Mouse (Mus musculus): ENCODE results near the gene Tssc4. TPM values are rescaled to one million over a fixed set of nuclear protein-coding genes. Genes with fewer than 3 reads are reported as not detected.
A peak's percentile ranks its signal among the peaks of the same experiment; 100 is the strongest.

The Tssc4 gene
- total and polyA plus RNA-seq, 3 experiments = 13.6 to 33.2 (median 14.8) TPM

DNA sequence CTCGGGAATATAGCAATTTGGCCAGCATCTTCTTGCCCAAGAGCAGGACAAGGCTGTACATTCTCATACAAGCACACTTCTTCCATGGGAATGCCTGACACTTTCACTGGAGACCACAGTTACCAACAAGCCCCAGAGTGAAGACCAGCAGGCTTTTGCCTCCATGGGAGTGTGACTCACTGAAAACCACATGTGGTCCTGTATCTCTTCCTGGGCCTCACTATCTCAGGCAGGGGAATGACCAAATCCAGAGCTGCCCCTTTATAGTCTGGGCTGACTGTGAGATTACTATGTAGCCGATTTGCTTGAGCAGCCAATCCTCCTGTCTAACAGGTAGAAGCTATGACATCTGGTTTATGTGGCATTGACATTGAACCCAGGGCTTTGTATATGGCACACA lies 14.7 kb downstream of the Tssc4 start:
- DNase-seq = no peak
- WGBS = 84% methylated on average over 2 of the region's 2 CpGs
- no peak overlapping the region for H3K4me3 ChIP-seq
- no peaks in the 10 kb centered on the region for H3K36me3 ChIP-seq (ENCODE audit: control insufficient read depth, insufficient read depth, low read length)
- H3K4me1 ChIP-seq (ENCODE audit: control insufficient read depth, insufficient read depth, low read length) = no peaks in the 10 kb centered on the region
- no peak overlapping the region for H3K9ac ChIP-seq (ENCODE audit: low read depth, low read length)
- no peaks in the 10 kb centered on the region for H3K27me3 ChIP-seq (ENCODE audit: control insufficient read depth, insufficient read depth, low read length)
- no peak for TF ChIP-seq CTCF (IDR thresholded peaks at IDR 0.05)
- TF ChIP-seq EP300 (IDR thresholded peaks at IDR 0.05; ENCODE audit: insufficient read depth, low read depth, low read length) = no peak
- intact Hi-C loops (cut with DNase I) = no loop called here
- H3K79me2 ChIP-seq (replicated peaks; ENCODE audit: control insufficient read depth, insufficient read depth, low read length) = no peaks in the 10 kb centered on the region
- no peak overlapping the region for H3K27ac ChIP-seq

DNA sequence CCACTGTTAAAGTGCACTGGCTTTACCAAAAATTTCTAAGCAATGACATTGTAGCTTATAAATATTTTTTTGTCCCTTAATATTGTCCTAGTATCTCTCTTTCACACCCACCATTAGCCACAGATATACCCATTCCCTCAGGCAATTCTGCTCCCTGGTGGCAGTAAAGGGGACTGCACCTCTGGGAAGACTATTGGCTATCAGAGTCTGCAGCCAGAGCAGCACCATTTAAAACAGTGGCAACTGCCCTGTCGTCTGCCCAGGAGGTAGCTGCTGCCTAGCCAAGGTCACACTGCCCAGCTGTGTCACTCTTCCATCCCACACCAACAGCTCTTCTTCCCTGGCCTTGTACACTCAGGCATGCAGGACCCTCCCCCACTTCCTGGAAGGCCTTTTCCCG lies 17.3 kb downstream of the Tssc4 start:
- H3K27ac ChIP-seq = no peak overlapping the region
- TF ChIP-seq EP300 (IDR thresholded peaks at IDR 0.05; ENCODE audit: insufficient read depth, low read depth, low read length) = peak; percentile 84
- no peak for TF ChIP-seq POLR2A (IDR thresholded peaks at IDR 0.05; ENCODE audit: insufficient read depth, low read depth, low read length)
- peak; percentile 98; the same call in 1 of the 2 replicates for TF ChIP-seq CTCF (IDR thresholded peaks at IDR 0.05)
- no peak overlapping the region for H3K4me3 ChIP-seq
- no peak overlapping the region for H3K9ac ChIP-seq (ENCODE audit: low read depth, low read length)
- intact Hi-C loops (cut with DNase I) = loop anchor here (1.0 to 2.0 kb wide), 3 partner anchors 28 to 168 kb away; no protein-coding TSS in a partner anchor
- H3K27me3 ChIP-seq (ENCODE audit: control insufficient read depth, insufficient read depth, low read length) = no peaks in the 10 kb centered on the region
- H3K36me3 ChIP-seq (ENCODE audit: control insufficient read depth, insufficient read depth, low read length) = no peaks in the 10 kb centered on the region
- peak; percentile 70 to 86 for DNase-seq
- 50% methylated on average over 2 of the region's 2 CpGs for WGBS
- no peaks in the 10 kb centered on the region for H3K79me2 ChIP-seq (replicated peaks; ENCODE audit: control insufficient read depth, insufficient read depth, low read length)
- no peaks in the 10 kb centered on the region for H3K4me1 ChIP-seq (ENCODE audit: control insufficient read depth, insufficient read depth, low read length)

DNA sequence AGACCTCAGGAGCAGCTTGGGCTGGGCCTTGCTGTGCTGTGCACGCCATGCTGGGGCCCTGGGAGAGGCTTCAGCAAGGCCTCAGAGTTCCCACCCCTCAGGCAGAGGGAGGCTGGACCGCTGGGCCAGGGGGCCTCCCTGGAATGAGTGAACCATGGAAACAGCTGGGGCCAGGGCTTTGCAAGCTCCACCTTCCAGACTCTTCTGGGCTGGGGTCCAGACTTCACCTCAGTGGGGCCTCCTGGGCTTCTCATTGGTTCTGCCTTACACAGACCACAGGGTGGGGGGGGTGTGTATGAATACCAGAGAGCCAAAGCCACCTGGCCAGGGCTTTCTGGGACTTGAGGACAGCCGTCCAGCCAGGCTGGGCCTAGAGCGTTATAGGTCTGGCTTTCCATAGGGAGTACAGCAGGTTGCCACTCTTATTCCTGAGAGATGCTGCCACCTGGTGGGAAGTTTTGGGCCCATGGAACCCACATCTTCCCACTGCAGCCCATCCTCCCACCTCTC lies 18.1 kb downstream of the Tssc4 start:
- peak in 1 of 2 experiments; percentile 38 for DNase-seq
- H3K27ac ChIP-seq = no peak overlapping the region
- WGBS = 55% methylated on average over 4 of the region's 4 CpGs
- TF ChIP-seq CTCF (IDR thresholded peaks at IDR 0.05) (peak; percentile 70), EP300 (IDR thresholded peaks at IDR 0.05; ENCODE audit: insufficient read depth, low read depth, low read length) (no peak), POLR2A (IDR thresholded peaks at IDR 0.05; ENCODE audit: insufficient read depth, low read depth, low read length) (no peak)
- H3K36me3 ChIP-seq (ENCODE audit: control insufficient read depth, insufficient read depth, low read length) = no peaks in the 10 kb centered on the region
- no peaks in the 10 kb centered on the region for H3K79me2 ChIP-seq (replicated peaks; ENCODE audit: control insufficient read depth, insufficient read depth, low read length)
- H3K4me3 ChIP-seq = no peak overlapping the region
- intact Hi-C loops (cut with DNase I) = loop anchor here (1.0 to 2.0 kb wide), 3 partner anchors 28 to 193 kb away; no protein-coding TSS in a partner anchor
- no peaks in the 10 kb centered on the region for H3K27me3 ChIP-seq (ENCODE audit: control insufficient read depth, insufficient read depth, low read length)
- H3K4me1 ChIP-seq (ENCODE audit: control insufficient read depth, insufficient read depth, low read length) = no peaks in the 10 kb centered on the region
- H3K9ac ChIP-seq (ENCODE audit: low read depth, low read length) = no peak overlapping the region

DNA sequence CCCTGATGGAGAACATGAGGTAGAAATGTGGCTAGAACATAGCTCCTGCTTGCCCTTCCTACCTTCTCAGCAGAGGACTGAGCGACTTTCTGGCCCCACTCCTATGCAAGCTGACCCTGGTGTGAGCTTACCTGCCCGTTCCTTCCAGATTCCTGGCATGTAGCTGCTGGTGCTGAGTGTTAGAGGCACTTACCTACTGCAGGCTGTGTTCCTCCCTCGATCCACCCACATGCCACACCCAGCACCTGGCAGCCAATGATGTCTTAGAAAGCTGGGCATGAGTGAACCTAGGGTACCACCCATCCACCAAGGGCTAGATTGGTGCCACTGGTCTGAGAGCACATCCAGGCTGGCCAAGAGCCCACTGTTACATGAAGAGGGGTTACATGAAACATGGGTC lies 24.8 kb downstream of the Tssc4 start:
- DNase-seq = no peak
- H3K36me3 ChIP-seq (ENCODE audit: control insufficient read depth, insufficient read depth, low read length) = no peaks in the 10 kb centered on the region
- H3K4me1 ChIP-seq (ENCODE audit: control insufficient read depth, insufficient read depth, low read length) = no peaks in the 10 kb centered on the region
- no peak overlapping the region for H3K4me3 ChIP-seq
- no peaks in the 10 kb centered on the region for H3K27me3 ChIP-seq (ENCODE audit: control insufficient read depth, insufficient read depth, low read length)
- H3K9ac ChIP-seq (ENCODE audit: low read depth, low read length) = no peak overlapping the region
- no peak overlapping the region for H3K27ac ChIP-seq
- 84% methylated on average over 3 of the region's 3 CpGs for WGBS
- TF ChIP-seq CTCF (IDR thresholded peaks at IDR 0.05) = no peak
- TF ChIP-seq POLR2A (IDR thresholded peaks at IDR 0.05; ENCODE audit: insufficient read depth, low read depth, low read length) = no peak
- TF ChIP-seq EP300 (IDR thresholded peaks at IDR 0.05; ENCODE audit: insufficient read depth, low read depth, low read length) = no peak
- intact Hi-C loops (cut with DNase I) = loop anchor here (1.0 to 2.0 kb wide), 4 partner anchors 17 to 372 kb away; no protein-coding TSS in a partner anchor
- H3K79me2 ChIP-seq (replicated peaks; ENCODE audit: control insufficient read depth, insufficient read depth, low read length) = no peaks in the 10 kb centered on the region

DNA sequence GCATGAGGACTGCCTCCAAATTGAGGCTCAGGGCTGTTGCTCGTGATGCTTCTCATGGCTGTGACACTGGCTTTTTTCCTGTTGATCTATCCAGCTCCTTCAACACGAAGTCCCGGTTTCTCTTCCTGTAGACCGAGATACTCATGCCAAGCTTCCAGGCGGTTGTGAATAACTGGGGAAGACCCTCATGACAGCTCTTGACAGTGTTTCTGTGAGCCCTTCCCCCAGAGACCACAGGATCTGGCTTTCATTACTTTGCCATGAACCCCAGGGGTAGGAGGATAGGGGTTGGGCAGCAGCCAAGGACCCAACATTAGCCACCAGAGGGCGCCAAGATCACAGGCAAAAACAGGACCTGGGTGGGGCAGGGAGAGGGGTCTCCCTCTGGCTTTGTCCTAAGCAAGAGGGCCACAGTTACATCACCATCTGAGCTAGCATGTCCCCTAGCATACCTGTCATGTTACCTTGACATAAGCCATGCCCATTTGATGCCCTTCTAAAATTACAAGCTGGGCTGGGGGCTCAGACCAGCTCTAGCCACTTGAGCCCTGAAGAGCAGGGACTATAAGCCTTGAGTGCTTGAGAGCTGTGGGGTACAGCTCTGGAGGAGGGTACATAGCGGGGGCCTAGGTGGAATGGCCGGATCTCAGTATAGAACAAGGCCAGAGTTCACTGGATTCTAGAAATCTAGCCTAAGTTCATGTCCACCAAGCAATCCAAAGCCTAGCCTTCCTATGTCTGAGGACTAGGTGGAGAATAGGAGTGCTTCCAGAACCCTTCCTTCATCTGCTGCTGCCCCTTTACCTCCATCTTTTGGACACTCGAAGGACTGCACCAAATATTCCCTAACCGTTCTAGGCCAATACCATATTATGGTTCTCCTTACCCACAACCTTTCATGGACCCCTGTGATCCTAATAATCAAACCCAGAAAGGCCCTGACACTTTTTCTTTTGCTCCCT lies 25.8 kb downstream of the Tssc4 start, which contains the start of gene Trpm5:
Gene Trpm5, minus strand, starts transcription at position 51 of the 962 bp plus-strand sequence.
- intact Hi-C loops (cut with DNase I) = loop anchor here (1.0 to 2.0 kb wide), 4 partner anchors 16 to 371 kb away; no protein-coding TSS in a partner anchor
- Histone ChIP-seq H3K4me1 (ENCODE audit: control insufficient read depth, insufficient read depth, low read length) (no peaks in the 10 kb centered on the region), H3K9ac (ENCODE audit: low read depth, low read length) (no peak within 1 kb of the TSS), H3K36me3 (ENCODE audit: control insufficient read depth, insufficient read depth, low read length) (no peaks in the 10 kb centered on the region), H3K4me3 (no peak within 1 kb of the TSS), H3K79me2 (replicated peaks; ENCODE audit: control insufficient read depth, insufficient read depth, low read length) (no peaks in the 10 kb centered on the region), H3K27me3 (ENCODE audit: control insufficient read depth, insufficient read depth, low read length) (no peaks in the 10 kb centered on the region), H3K27ac (no peak within 1 kb of the TSS)
- TF ChIP-seq EP300 (IDR thresholded peaks at IDR 0.05; ENCODE audit: insufficient read depth, low read depth, low read length) (peak; percentile 67; the same call in 1 of the 2 replicates), POLR2A (IDR thresholded peaks at IDR 0.05; ENCODE audit: insufficient read depth, low read depth, low read length) (no peak), CTCF (IDR thresholded peaks at IDR 0.05) (peak; percentile 89)
- 31% methylated on average over 10 of the region's 10 CpGs for WGBS
- DNase-seq = peak; percentile 55 to 84

All from heart, adult 2 months (tissue).